Mouse (Mus musculus) left cerebral cortex, adult 2 months (tissue): Measurements from ENCODE around the gene Wnt8b. TPM values are rescaled to one million over a fixed set of nuclear protein-coding genes. Genes with fewer than 3 reads are reported as not detected.

Source experiments
- DNase-seq, 2 experiments: peaks; one replicate each; pipeline ENCODE4 v3.0.0; 2021 to 2022; ENCODE audit warnings: low spot score in 2 of 2, mixed read lengths in 1 of 2; ENCODE audit errors: extremely low spot score in 1 of 2
- H3K27ac ChIP-seq: fragments of 200-600 bp; 2 replicates; pipeline ENCODE4 v1.8.1; 2022
- H3K4me3 ChIP-seq: fragments of 200-600 bp; 2 replicates; pipeline ENCODE4 v1.8.1; 2022
- CTCF ChIP-seq: fragments of 200-600 bp; IDR thresholded peaks from 2 replicates; pipeline ENCODE4 v1.8.1; 2022; ENCODE audit warnings: antibody characterized with exemption, mild to moderate bottlenecking, moderate library complexity
- intact Hi-C: fragments of 180-260 bp; cut with DNase I; formaldehyde crosslinking; loops from one replicate; pipeline ENCODE4 v1.15.1; 2025
- total RNA-seq, 2 experiments: library from RNA; stranded (reverse); gene quantifications; 2 replicates each; pipeline ENCODE4 v1.2.3; 2021

The Wnt8b gene
- total RNA-seq, 2 experiments from 2014 or later, result not detected

DNA sequence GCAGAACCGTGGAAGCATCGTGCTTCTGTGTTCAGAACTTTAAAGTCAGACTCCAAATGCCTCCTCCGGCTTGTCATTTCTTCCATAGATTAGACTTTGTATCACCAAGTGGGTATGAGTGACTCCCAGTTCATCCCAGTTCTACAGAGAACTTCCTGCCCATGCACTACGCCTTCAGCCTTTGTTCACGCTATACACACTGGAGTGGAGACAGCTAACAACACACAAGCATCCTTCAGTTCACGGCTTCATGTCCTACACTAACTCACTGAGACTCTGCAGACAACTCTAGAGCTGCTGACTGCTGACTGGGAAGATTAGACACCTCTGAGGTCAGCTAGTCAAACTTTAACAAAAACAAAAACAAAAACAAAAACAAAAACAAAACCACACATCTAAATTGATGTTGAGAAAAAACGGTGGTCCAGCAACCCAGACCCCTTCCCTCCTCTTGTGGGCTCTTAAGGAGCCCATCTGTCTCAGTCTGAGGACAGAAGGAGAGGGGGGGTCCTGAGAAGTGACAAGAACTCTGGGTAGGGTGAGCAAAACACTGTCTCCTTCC is 20.7 kb downstream of the Wnt8b start:
- Histone ChIP-seq H3K4me3 (no peak overlapping the region), H3K27ac (no peak overlapping the region)
- no peak for DNase-seq
- intact Hi-C loops, result no loop called here
- no peak for TF ChIP-seq CTCF

DNA sequence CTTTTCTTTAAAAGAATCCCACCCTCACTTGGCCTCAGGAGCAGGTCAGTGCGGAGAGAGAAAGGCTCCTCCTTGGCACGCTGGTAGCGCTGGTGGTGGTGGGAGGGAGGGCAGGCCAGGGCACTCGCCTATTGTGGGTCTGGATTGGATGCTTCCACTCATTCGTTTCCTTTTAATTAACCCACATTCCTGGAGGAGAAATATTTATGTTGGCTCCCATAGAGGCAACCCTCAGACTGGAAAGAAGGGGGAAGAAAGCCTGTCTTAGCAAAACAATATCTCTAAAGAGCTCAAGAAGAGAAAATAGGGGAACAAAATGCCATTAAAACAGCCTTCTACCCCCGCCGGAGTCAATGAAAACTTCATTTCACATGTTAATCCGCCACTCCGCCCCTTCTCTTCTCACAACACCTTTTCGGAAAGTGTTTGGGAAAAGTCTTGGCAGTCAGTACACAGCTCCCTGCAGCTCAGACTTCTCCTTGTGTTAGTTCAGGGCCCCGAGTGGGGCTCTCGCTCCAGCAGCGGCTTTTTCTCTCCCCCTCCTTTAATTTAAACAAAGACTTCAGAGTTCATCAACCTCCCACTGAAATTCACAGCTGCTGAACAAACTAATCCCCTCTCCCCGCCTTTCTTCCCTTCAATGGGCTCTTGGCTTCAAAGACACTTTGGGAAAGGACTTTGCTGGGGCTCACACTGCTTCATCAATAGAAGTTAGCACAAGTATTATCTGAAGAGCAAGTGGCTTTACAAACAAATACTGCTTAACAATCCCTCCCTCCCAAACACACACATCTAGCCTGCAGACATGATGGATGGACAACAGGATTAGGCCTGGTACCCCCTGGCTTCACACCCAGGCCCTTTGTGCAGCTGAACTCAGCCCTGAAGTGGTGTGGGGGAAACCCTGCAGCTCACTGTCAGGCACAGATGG is 21.5 kb downstream of the Wnt8b start:
- intact Hi-C loops, result no loop called here
- no peak overlapping the region for H3K27ac ChIP-seq
- H3K4me3 ChIP-seq, result no peak overlapping the region
- no peak for DNase-seq
- TF ChIP-seq CTCF, result no peak

DNA sequence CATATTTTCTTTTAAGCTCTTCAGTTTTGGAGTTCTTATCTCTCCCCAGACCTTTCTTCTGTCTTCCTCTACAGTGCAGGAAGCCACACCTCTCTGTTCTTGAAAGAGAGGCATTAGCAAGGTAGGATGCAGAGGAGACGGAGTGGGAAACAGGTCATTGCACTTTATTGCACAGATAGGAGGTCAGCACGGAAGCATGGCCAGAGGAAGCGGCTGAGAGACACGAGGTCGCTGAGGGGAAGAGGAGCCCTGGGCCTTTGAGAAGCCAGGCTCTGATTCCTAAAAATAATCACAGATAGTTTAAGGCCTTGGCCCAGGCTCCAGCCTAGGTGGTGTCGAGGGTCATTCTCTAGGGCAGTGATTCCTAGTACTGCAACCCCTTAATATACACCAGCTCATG is 22.5 kb downstream of the Wnt8b start:
- DNase-seq, result no peak
- H3K4me3 ChIP-seq, result no peak overlapping the region
- no peak overlapping the region for H3K27ac ChIP-seq
- TF ChIP-seq CTCF, result no peak
- intact Hi-C loops, result no loop called here

DNA sequence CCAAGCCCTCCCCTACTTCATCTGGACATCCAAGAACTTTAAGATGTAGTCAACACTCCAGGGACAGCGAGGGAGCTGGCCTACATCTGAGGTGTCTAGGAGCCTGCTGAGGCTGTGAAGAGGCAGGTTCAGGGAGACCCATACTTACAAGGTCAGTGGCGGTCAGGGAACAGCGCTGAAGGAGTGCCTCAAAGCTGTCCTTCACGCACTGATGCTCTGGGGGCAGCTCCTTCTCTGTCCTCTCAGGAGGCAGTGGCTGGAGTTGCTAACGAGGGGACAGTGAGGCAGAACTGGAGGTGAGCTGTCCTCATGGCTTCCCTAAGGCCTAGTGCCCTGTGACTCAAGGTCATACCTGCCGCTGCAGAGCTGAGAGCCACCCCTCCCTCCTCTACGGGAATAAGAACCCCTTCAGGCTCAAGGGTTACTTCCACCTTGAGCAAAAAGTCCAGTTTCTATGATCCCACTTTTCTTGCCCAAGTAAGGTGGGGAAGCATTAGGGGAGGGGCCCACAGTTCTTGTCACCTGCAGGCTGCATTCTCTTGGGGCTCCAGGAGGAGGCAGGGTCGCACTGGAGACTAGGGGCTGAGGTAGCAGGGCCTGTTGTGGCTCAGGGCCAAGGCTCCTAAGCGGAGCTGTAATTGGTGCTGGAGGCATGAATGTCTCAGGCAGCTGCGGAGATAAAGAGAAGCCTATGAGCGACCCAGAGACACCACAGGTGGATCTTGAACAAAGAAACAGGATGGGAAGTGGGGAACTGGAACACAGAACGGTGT is 24.9 kb downstream of the Wnt8b start:
- Histone ChIP-seq H3K27ac (no peak overlapping the region), H3K4me3 (no peak overlapping the region)
- no peak; the same call in 1 of the 2 replicates for TF ChIP-seq CTCF
- DNase-seq, result no peak
- intact Hi-C loops, result no loop called here

DNA sequence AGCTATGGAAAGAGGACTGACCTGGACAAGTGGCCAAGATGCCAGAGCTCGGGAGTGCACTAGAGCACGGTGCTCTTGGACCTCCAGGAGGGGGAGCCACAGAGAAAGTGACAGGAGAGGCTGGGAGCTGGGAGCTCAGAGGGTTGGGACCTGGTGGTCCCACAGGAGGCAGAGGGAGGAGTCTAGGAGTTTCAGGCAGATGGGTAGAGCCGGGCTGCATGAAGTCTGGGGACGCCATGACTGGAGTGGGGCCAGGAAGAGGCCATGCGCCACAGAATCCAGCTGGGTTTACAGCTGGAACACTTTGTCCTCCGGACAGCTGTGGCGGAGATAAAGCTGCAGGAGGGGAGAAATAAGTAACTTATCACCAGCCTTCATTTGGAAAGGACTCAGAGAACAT is 25.9 kb downstream of the Wnt8b start:
- intact Hi-C loops, result no loop called here
- TF ChIP-seq CTCF, result peak; percentile 20; the same call in 1 of the 2 replicates
- H3K27ac ChIP-seq, result no peak overlapping the region

DNA sequence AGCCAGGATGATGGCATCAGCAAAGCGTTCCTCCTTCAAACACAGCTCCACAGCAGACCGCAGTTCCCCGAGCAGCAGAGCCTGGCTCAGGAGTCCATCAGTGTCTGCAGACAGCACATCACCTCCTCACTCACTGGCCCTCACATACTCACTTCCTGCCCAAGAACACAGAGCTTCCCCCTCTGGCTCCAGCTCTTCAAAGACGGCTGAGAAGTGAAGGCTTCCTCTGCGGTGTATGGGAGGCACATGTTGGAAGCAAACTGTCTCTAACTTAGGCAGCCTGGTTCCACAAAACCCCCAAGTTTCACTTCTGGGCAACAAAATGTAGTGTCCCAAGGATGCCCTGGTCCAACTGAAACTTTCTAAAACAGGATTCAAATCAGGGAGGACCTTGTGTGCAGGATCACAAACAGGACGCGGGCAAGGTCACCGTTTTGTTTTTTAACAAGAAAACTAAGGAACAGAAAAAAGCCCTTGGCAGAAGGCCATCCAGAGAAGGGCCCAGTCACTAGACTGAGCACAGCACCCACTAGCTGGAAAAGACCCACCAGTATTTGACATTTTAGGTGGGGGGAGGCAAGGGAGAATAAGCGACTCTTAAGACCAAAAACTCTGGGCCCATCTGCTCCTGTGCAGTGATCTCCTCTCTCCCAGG is 32.4 kb downstream of the Wnt8b start:
- TF ChIP-seq CTCF, result no peak
- intact Hi-C loops, result no loop called here
- no peak overlapping the region for H3K27ac ChIP-seq
- no peak for DNase-seq
- no peak overlapping the region for H3K4me3 ChIP-seq

More for the DNA sequence above, 25.9 kb downstream of the Wnt8b start:
- no peak overlapping the region for H3K4me3 ChIP-seq
- no peak for DNase-seq

DNA sequence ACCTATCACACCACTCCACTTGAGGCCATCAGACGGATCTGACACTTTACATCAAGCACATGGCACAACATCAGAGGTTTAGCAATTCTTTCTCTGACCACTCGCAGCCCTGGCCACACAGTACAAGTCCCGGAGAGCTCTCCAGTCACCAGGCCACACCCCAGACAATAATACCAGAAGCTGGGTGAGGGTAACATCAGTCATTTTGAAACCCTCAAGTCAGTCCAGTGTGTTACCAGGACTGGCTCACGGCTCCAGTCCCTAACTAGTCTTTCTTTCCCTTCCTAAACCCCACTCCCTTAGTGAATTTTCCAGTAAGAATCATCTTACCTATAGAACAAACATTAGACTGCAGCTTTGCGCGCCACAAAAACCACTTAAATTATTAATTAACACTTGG is 36.7 kb downstream of the Wnt8b start:
- H3K4me3 ChIP-seq, result no peak overlapping the region
- no peak for TF ChIP-seq CTCF
- intact Hi-C loops, result loop anchor here (5.0 kb wide), 1 partner anchor 368 kb away; no protein-coding TSS in a partner anchor
- no peak overlapping the region for H3K27ac ChIP-seq
- no peak for DNase-seq

DNA sequence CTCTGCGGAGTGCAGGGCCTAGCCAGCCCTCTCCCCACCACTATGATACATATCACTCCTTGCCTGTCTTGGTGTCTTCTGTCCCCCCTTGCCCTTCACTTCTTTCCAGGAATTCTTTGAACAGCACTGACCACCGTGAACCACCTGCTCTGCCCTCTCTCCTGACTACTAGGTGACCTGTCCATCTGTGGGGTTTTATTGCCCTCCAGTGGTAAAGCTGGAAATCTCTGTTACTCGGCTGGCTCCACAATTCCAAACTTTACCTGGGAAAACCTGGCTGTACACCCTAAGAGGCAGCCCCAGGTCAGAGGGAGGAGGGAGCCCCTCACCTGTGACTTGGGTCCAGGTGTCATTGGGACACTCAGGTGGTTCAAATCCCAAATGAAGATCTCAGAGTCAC is 42.1 kb downstream of the Wnt8b start:
- peak; percentile 51 for TF ChIP-seq CTCF
- no peak overlapping the region for H3K4me3 ChIP-seq
- no peak for DNase-seq
- no peak overlapping the region for H3K27ac ChIP-seq
- intact Hi-C loops, result loop anchor here (5.0 kb wide), 1 partner anchor 343 kb away; the partner anchor contains the start of gene Pkd2l1

DNA sequence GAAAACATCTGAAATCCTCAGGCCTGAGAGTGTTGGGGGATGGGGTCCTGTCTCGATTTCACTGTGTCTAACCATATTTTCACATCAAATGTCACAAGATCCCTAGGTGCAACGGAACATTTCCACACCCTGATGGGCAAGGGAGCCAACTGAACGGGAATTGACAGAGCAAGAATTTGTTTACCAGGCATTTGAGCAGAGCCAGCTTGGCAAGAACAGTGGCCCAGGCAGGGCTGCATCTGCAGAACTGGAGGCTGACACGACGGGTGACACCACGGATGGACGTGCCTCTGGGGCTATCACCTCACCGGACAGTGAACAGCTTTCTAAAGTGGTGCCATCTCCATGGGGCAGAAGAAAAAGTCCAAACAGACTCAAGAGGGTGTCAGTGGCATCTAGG is 44.1 kb downstream of the Wnt8b start:
- TF ChIP-seq CTCF, result no peak
- Histone ChIP-seq H3K27ac (no peak overlapping the region), H3K4me3 (no peak overlapping the region)
- no peak for DNase-seq
- intact Hi-C loops, result loop anchor here (5.0 kb wide), 1 partner anchor 345 kb away; the partner anchor contains the start of gene Pkd2l1

DNA sequence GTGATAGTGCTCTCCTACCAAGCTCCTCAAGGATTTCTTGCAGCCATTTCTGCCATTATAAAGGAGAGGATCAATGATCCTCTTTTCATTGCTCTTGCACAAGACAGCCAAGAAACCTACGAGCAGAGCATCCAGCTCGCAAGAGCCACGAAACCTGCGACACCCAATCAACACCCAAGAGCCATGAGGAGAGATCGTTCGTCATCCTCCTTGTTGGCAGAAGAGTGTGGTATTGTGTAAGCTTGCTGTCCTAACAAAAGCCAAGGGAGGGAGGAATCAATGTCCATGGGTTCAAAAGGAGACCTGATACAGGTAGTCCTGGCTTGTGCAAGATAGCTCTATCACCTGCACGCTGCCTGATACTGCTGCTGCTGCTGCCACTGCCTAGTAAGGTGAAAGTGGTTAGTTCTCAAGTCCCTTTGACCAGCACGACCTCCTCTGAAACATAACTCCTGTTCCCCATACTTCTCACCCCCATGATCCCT is 49.5 kb downstream of the Wnt8b start:
- no peak overlapping the region for H3K4me3 ChIP-seq
- intact Hi-C loops, result no loop called here
- H3K27ac ChIP-seq, result no peak overlapping the region
- TF ChIP-seq CTCF, result no peak
- DNase-seq, result no peak

DNA sequence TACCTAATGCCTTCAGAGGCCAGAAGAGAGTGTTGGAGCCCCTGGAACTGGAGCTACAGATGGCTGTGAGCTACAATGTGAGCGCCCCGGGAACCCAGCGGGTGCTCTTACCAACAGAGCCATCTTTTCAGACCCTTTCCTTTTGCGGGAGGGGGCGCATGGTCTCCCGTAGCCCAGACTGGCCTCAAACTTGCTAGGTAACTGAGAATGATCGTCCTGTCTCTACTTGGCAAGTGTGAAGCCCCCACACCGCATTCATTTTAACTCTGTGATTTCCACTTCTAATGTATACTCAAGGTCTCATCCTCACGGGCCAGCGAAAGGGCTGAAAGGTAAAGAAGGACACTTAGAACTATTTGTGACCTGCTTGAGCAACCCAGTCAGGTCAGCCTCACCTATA is 51.1 kb downstream of the Wnt8b start:
- no peak for DNase-seq
- Histone ChIP-seq H3K27ac (no peak overlapping the region), H3K4me3 (no peak overlapping the region)
- intact Hi-C loops, result loop anchor here (2.0 kb wide), 1 partner anchor 172 kb away; no protein-coding TSS in a partner anchor
- TF ChIP-seq CTCF, result no peak
